Mouse (Mus musculus) common myeloid progenitor, adult 5-6 weeks (primary cell): ENCODE results near the gene Gm49318. TPM values are rescaled to one million over a fixed set of nuclear protein-coding genes. Genes with fewer than 3 reads are reported as not detected.
A peak's percentile ranks its signal among the peaks of the same experiment; 100 is the strongest.

ENCODE experiments used
- ATAC-seq: replicated peaks from 2 replicates; pipeline ENCODE4 v1.8.0; 2016; ENCODE audit warnings: low read depth, mild to moderate bottlenecking, moderate TSS enrichment, inconsistent platforms; ENCODE audit not compliant: poor library complexity, severe bottlenecking
- total RNA-seq: library from RNA; stranded (forward); fragments of 200-1000, 187-1606 nt; gene quantifications from 2 replicates; pipeline ENCODE4 v1.2.3, GENCODE M21; 2017

Gene Gm49318
- total RNA-seq, 1 experiment from 2014 or later = not detected

DNA sequence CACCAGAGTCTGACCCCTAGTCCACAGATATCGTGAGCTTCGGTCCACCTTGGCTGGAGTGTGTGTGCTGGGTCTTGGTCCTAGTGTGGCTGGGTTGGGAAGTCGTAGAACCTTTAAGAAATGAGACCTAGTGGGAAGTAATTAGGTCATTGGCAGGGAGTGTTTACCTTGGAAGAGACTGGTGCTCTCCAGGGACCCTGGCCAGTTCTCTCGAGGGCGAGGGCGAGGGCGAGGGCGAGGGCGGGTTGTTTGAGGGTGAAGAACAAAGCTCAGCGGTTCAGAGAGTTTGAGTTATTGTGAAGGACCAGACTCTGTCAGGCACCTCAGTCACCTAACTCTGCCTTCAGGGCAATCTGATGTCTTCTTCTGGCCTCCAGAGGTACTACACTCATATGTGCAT lies 33.2 kb downstream of the Gm49318 start:
- ATAC-seq = no peak

DNA sequence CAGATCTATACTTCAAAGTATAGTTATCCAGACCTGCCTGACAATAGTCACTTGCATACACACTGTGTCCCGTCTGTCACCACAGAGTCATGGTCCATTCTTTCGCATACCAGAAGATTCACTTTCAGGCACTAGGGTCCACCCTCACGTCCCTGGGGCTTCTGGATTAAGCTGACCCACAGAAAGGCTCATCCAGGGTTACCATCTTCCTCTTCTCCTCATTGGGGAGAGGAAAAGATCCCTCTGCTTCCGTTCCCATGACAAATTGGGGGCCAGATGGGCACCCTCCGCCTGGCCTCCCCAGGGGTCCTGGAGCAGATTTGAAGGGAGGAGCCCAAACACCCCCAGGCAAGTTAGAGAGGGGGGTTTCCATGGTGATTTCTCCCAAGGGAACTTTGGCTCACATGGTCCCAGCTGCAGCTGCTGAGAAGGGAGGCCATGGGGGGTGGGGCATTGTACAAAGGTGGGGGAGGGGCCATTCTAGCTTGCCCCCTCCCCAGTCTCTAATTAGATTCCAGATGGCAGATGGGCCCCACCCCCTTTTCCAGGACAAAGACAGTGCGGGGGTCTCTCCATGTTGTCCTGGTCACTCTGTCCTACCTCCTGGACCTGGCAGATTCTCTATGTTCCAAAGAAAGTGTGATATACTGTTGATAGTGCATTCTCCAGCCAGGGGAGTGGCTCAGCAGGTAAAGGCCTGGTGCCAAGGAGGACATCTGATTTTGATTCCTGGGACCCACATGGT lies 35.6 kb downstream of the Gm49318 start:
- no peak for ATAC-seq

DNA sequence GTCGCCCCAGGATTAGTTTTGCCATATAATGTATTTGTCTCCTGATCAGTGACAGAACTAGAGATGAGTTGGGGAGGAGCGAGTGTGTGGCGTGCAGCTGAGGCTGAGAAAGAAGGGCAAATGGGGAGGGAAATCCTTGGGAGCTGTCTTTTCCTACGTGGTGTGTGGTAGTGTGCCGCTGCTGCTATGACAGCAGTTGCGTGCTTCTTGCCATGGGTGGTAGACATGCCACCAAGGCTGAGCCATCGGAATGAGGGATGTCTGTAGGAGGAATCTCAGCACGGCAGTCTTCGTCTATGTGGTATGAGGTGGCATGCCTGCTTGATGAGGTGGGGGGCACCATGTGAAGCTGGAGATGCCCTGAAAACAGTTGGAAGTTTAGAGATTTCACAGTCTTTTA lies 40.7 kb downstream of the Gm49318 start:
- ATAC-seq = no peak

DNA sequence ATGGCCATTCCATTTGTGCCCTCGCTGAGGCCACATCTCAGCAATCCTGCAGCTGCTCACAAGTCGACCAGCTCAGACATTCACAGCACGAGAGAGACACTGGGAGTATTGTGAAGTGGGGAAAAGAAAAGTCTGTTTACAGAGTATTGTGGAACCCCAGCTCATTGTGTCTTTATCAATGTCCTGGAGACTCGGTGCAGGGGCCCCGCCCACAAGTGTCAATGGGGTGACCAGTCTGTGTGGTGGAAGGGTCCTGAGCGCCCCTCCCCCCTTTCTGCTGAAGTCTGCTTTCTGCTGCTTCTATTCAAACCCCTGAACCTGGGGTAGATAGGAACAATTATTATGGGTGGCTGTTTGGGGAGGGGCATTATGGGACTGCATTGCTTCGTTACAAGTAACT lies 42.6 kb downstream of the Gm49318 start:
- no peak for ATAC-seq

DNA sequence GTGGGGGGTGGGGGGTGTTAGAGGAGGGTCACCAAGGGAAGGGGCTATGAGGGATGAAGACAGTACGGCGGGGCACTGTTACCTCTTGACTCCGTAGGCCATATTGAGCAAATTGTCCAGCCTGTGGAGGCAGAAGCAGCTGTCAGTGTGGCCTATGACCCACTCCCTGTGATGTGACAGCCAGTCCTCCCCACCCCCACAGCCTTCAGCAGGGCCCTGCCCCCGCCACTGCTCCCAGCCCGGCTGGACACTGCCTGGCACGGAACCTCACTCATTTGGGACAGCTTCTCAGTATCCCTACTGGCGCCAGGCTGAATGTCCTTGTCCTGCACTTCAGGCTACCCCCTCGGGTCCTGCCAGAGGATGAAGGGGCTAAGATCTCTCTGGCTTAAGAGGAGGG lies 46.5 kb downstream of the Gm49318 start:
- no peak for ATAC-seq

DNA sequence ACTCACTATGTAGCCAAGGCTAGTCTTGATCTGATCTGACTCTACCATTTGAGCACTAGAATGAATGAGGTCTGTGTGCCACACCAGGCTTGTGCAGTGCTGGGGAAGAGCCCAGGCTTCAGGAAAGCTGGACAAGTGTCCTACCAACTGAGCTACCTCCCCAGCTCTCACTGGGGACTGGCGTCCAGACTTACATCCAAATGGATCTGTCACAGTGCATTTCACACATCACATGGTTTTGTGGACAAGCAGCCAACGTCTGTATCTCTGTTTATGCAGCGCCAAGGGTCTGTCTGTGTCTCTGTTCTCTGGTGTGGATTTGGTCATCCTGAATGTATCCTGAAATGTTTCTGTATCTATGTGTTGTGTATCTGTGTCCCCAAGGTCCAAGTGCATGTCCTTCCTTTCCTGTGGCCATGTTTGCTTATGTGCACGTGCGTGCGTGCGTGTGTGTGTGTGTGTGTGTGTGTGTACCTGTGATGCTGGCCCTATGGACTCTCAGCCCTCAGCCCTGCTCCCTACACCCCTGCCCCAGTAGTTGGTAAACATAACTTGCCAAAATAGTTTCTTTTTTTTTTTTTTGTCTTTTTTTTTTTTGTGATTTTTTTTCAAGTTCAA lies 53.7 kb downstream of the Gm49318 start:
- ATAC-seq = no peak

DNA sequence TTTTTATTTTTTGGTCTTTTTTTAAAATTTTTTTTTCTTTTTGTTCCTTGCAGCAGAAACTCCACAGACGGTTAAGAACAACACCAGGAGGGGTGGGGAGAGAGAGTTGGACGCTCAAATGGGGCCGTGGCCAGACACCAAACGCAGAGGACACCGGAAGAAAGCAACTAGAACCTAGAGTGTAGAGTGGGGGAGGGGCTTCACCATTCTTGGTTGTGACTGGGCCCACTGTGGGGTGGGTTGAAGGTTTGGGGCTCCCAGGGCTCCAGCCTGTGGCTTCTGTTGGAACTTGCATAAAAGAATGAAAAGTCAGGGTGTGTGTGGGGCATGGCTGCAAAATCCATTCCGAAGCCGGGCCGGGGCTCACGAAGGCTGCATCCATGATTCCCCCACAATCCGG lies 54.8 kb downstream of the Gm49318 start:
- no peak for ATAC-seq

DNA sequence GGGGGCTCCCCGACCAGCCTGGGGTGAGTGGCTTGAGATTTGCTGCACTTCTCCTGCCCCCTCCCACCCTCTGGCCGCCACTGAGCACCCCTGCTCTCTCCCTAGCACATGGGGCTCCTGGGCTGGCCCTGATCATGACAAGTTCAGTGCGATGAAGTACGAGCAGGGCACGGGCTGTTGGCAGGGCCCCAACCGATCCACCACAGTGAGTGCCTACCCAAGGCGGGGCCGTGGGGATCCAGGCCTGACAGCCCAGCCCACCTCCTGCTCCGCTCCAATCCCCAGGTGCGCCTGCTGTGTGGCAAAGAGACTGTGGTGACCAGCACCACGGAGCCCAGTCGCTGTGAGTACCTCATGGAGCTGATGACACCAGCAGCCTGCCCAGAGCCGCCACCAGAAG lies 58.3 kb downstream of the Gm49318 start:
- no peak for ATAC-seq

DNA sequence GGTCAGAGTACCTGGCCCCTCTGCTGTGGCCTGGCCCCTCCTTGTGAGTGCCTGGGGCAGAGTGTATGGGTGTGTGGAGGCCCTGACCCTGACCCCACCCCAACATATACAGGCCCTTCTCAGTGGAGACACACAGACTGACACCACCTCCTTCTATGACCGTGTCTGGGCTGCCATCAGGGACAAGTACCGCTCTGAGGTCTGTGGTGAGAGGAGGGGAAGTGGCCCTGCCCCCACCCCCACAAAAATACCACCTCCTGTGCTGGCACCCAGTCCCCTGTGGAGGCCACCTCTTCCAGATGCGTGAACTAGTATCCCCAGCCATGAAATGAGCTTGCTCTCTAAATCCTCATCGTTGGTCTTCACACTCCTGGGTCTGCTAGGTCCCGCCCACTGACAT lies 60.0 kb downstream of the Gm49318 start:
- no peak for ATAC-seq

DNA sequence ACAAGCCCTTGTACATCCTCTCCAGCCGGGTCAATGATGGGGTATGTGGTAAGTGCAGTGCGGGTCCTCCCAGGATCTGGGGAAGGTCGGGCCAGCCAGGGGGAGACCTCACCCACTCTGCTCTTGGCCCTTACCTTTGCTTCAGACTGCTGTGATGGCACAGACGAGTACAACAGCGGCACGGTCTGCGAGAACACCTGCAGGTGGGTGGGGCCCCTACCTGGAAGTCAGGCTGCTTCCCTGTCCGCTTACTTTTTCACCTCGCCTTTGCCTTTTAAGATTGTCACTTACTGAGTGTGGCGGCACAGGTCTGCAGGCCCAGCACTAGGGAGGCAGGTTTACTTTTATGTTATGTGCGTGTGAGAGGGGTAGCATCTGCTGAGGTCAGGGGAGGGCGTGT lies 66.5 kb downstream of the Gm49318 start:
- ATAC-seq = no peak

DNA sequence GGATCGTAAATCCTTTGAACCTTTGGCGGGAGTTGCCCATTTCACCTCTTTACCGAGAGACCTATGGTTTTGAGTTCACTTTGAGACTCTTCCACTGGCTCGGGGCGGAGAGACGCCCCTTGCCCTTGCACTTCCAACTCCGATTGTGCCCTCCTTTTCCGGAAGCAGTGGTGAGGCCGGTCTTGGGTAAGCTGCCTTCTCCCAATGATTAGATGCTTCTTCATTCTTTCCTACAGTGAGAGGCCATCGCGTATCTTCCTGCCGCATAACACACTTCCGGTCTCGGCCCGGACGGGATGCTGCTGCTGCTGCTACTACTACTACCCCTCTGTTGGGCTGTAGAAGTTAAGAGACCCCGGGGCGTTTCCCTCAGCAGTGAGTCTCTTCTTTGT lies 67.9 kb downstream of the Gm49318 start:
- peak; percentile 46 for ATAC-seq

DNA sequence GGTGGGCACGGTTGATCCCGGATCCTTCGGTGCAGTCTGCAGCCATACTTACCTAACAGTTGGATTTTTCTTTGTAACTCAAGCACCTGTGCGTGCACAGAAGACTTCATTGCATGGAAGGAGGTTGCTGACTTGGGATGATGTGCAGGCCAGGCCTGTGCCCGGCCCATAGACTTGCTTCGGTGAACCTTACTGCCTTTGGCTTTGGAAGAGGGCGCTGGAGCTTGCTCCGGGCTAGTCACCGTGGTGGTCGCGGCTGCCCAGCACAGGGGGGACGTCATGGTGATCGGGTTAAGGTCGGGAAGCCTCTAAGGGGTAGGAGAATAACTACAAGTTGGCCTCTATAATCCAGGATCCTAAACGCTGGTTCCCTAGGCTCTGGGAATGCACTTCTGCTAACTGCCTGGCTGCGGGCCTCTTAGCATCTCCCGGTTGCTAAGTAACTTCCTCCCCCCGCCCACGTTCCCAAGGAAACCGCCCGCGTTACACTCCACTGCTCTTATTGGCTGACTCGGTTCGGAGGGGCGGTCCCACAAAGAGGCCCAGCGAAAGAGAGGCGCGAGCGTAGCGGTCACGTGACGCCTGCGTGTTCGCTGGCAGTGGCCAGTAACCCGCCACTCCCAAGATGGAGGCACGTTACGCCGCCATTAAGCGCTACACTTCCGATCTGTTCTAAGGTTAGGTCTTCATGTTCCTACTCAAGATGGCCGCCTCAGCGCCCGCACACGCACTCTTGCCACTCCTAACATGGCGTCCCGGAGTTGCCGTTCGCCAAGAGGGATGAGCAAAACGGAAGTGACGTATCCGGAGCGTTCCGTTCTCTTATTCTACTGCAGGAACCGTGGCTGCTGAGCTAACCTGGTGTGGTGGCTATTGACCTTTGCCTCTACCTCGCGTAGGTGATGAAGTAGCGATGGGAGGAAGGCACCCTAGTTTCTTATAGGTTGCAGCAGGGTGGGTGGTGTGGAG lies 68.6 kb downstream of the Gm49318 start, which contains the start of the genes Ccdc151 and Prkcsh:
Gene Ccdc151, minus strand, starts transcription at position 441 of the 969 bp plus-strand sequence.
Gene Prkcsh, plus strand, starts transcription at position 613 of the 969 bp plus-strand sequence.
- ATAC-seq = peak; percentile 95

DNA sequence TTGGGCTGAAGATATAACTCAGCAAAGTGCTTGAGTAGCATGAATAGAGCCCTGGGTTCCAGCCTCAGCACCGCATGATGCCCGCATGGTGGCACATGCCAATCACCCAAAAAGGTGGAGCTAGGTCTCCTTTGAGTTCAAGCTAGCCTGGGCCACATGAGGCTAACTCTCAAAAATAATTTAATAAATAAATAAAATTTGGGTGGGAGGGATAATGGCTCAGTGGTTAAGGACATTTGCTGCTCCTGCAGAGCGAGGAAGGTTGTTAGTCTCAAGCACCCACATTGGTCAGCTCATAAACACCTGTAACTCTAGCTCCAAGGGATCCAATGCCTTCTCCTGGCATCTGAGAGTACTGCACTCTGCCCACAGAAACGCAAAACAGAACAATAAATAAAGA lies 69.4 kb downstream of the Gm49318 start:
- ATAC-seq = no peak

DNA sequence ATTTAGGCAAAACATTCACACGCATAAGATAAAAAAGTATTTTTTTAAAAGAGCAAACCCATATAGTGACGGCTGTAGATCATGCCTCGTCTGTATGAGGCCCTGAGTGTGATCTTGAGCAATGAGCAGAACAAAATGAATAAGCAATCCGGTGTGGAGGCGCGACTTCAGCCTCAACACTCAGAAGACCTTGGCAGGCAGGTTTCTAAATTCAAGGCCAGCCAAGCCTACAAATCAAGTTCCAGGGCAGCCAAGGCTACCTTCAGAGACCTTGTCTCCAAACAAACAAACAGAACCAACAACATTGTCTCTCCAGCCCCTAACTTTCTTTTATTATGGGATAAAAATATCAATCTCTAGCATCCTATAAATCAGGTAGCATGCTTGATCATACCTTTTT lies 70.8 kb downstream of the Gm49318 start:
- ATAC-seq = no peak

DNA sequence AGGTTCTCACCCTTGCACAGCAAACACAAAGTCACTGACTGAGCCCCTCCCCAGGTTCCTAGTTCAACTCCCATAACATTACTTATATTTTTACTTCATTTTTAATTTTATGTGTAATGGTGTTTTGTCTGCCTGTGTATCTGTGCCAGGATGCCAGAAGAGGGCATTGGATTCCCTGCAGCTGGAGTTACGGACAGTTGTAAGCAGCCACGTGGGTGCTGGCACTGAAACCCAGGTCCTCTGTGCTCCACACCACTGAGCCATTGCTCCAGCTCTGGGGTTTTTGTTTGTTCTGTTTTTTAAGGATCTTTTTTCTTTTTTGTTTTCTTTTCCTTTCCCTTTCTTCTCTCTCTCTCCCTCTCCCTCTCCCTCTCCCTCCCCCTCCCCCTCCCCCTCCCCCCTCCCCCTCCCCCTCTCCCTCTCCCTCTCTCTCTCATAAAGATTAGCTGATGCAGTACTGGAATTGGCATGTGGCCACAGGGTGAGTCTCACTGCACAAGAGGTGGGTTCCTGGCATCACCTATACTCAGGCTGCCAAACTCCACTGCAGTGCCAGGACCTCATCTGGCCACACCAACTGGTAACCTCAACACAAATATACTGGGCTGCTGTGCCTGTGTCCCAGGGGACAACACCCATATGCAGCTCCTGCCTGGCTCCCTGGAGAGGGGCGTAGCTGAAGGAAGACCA lies 74.7 kb downstream of the Gm49318 start:
- ATAC-seq = no peak

DNA sequence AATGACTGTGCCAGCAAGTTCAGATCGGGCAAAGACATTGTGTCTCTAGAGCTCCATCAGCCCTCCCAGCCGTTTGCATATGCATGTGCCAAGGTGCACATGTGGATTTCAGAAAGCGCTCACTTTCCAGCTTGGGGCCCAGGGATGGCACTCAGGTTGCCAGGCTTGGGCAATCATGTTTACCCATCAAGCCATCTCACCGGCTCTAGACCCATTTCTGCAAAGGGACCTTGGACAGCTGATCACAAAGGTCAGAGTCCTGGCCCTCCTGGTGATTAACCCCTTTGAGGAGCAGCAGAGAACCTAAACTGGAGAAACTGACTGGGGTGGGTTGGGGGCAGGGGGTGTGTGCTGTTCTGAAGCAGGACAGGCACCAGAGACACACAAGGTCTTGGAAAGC lies 78.8 kb downstream of the Gm49318 start:
- ATAC-seq = no peak

DNA sequence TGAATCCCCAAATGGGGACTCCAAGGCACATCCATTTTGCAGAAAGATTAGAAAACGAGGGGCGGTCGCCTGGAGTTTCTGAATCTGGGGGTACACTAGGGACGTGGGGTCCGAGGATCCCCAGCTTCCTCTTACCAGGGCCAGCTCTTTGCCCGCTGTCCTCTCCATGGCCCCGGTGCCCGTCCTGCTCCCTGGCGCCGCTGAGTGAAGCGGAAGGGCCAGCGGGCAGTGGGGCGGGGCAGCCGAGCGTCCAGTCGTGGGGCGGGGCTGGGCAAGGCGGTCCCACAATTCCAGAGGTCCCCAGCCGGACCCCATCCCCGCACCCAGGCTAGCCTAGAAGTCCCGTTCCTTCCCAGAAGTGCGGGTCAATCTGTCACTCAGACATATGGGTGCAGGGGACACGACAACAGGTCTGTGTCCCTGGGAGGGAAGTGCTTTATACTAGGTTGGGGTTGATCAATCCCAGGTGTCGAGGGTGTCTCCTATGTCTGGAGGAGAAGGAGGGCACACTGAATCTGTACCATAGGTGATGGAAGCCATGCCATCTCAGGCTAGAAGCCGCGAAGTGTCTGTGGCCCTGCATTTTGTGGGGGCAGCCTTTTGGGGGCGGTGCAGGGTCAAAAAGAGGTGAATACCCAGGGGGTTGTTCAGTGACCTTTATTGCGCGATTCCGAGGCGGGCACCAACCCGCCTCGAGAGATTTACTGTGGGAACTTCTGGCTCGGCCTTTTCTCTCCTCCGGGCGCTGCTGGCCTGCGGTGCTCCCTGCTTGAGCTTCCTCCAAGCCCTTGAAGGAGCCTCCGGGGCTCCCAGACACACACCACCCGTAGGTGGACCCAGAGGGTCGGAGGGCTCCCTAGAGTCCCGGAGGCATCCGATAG lies 81.6 kb downstream of the Gm49318 start, which contains the start of gene Rgl3:
Gene Rgl3, minus strand, starts transcription at position 217 of the 881 bp plus-strand sequence.
- ATAC-seq = no peak

DNA sequence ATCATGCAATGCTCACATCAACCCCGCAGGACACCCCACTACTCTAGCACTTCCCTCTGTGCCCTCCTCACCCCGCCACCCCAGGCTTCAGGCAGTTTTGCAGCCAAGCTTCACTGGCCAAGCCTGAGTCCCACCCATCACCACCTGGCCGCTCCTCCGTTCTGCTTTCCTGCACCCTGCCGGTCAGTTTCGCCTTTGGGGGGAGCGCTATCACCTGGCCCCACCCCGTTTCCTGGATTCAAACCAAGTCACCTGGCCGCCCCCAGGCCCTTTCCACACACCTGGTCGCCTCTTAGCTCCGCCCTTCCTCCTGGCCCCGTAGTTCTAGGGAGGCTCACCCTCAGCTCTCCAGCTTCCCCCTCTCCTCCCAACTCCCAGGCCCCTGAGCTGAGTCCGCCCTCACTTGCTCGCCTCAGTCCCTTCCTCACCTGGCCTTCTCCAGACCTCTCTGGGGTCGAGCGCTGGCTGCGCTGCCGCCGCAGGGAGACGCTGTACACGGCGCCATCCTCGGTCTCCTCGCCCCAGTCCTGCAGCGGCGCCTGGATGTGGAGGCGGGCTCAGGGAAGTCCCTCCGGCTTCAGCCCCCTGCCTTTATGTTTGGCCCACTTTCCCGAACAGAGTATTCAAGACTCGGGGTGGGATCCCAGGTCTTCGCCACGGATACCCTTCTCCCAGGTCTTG lies 82.5 kb downstream of the Gm49318 start:
- 0 out of 2 replicates have a peak, but pooled peaks have one; percentile 37 for ATAC-seq
